Mouse (Mus musculus) heart, embryonic 15.5 days (tissue): ENCODE results near the gene Mphosph9. TPM values are rescaled to one million over a fixed set of nuclear protein-coding genes. Genes with fewer than 3 reads are reported as not detected.
"Not testable (repeated sequence)": the region's sequence is repeated elsewhere in the genome, so short reads cannot be mapped to it uniquely, and the experiment has no call there.

Source experiments
- ATAC-seq: fragments of 200-750 bp; cut with Nextera tagmentation; replicated peaks from 2 replicates; pipeline ENCODE4 v1.8.0; 2017; ENCODE audit warnings: low read depth, moderate TSS enrichment; ENCODE audit not compliant: insufficient number of reproducible peaks, insufficient read depth, low FRiP score
- H3K27ac ChIP-seq: fragments of 300-500 bp; sonication (generic); 2 replicates; pipeline ENCODE4 v1.5.1; 2015; ENCODE audit warnings: mild to moderate bottlenecking, inconsistent platforms
- H3K27me3 ChIP-seq: fragments of 300-500 bp; sonication (generic); 2 replicates; pipeline ENCODE4 v1.6.1; 2015; ENCODE audit warnings: inconsistent platforms
- H3K36me3 ChIP-seq: fragments of 300-500 bp; sonication (generic); 2 replicates; pipeline ENCODE4 v1.6.1; 2015; ENCODE audit warnings: mild to moderate bottlenecking, inconsistent platforms
- H3K4me1 ChIP-seq: fragments of 300-500 bp; sonication (generic); replicated peaks from 2 replicates; pipeline ENCODE4 v1.6.1; 2015; ENCODE audit warnings: inconsistent platforms
- H3K4me2 ChIP-seq: fragments of 300-500 bp; sonication (generic); 2 replicates; pipeline ENCODE4 v1.6.1; 2015; ENCODE audit warnings: inconsistent platforms, mild to moderate bottlenecking, moderate library complexity
- H3K4me3 ChIP-seq: fragments of 300-500 bp; sonication (generic); 2 replicates; pipeline ENCODE4 v1.5.1; 2015; ENCODE audit warnings: mild to moderate bottlenecking, inconsistent platforms
- H3K9ac ChIP-seq: fragments of 300-500 bp; sonication (generic); 2 replicates; pipeline ENCODE4 v1.6.1; 2015; ENCODE audit warnings: mild to moderate bottlenecking, inconsistent platforms
- H3K9me3 ChIP-seq: fragments of 300-500 bp; sonication (generic); replicated peaks from 2 replicates; pipeline ENCODE4 v1.6.1; 2016; ENCODE audit warnings: inconsistent platforms
- WGBS: fragments of 180-500 bp; shearing (Covaris S2); methylation state at CpG from one replicate; pipeline ENCODE4 v1.1.7; 2015; ENCODE audit warnings: mixed read lengths; 5-methylcytosine and 5-hydroxymethylcytosine counted together
- polyA plus RNA-seq: library from polyadenylated mRNA; unstranded; fragments of >200 nt; fragmentation: Nextera tagmentation; extraction: Ambion mirVana; gene quantifications from 2 replicates; pipeline ENCODE4 v1.2.1, GENCODE M21; 2015

The Mphosph9 gene
- polyA plus RNA-seq, 1 experiment from 2014 or later, result 10.2 TPM

DNA sequence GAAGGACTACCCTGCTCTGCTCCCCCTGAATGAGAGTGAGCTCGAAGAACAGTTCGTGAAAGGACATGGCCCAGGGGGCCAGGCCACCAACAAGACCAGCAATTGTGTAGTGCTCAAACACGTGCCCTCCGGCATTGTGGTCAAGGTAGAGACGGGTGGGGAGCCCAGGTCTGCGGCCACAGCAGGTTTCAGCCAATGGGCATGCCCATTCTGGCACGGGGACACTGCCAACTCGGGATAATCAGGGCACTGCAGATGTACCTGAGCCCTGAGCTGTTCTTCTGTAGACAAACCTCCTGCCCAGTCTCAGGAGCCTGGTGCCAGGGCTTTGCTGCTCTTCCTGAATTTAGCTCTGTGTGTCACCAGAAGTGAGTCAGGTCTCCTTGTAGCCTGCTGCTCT lies 11.0 kb upstream of the Mphosph9 start:
- Histone ChIP-seq H3K9ac (no peak overlapping the region), H3K4me3 (no peak overlapping the region)

GRCm38 (mm10) chr5:124337909-124338308 lies 10.1 kb upstream of the Mphosph9 start:
- Histone ChIP-seq H3K27me3 (no peaks in the 10 kb centered on the region), H3K4me2 (no peak overlapping the region), H3K36me3 (peaks cover 4% of the 10 kb centered on the region; the same call in 1 of the 2 replicates), H3K4me1 (peaks cover 44% of the 10 kb centered on the region), H3K4me3 (no peak overlapping the region), H3K9me3 (no peaks in the 10 kb centered on the region), H3K9ac (no peak overlapping the region), H3K27ac (no peak overlapping the region)
- 68% methylated on average over 9 of the region's 9 CpGs for WGBS
- no peak for ATAC-seq

More for the DNA sequence above, 11.0 kb upstream of the Mphosph9 start:
- no peak overlapping the region for H3K4me2 ChIP-seq
- H3K27ac ChIP-seq, result 0 out of 2 replicates have a peak overlapping the region, but pooled peaks have one; percentile 3
- 92% methylated on average over 8 of the region's 8 CpGs for WGBS
- no peak for ATAC-seq
- H3K4me1 ChIP-seq, result peaks cover 39% of the 10 kb centered on the region
- H3K27me3 ChIP-seq, result no peaks in the 10 kb centered on the region
- H3K36me3 ChIP-seq, result peaks cover 4% of the 10 kb centered on the region; the same call in 1 of the 2 replicates
- H3K9me3 ChIP-seq, result no peaks in the 10 kb centered on the region

- WGBS, result 50% methylated on average over 9 of the region's 9 CpGs
- peak overlapping the region; percentile 27 for H3K27ac ChIP-seq
These were observed 9.3 kb upstream of the Mphosph9 start for GRCm38 (mm10) chr5:124337103-124337502.

GRCm38 (mm10) chr5:124334392-124334791 lies 6.6 kb upstream of the Mphosph9 start:
- peaks cover 39% of the 10 kb centered on the region for H3K4me1 ChIP-seq
- no peak overlapping the region for H3K9ac ChIP-seq
- WGBS, result 13% methylated on average over 6 of the region's 6 CpGs
- peak overlapping the region; percentile 24; the same call in 1 of the 2 replicates for H3K4me2 ChIP-seq
- ATAC-seq, result peak; percentile 85
- peak overlapping the region; percentile 86 for H3K27ac ChIP-seq
- no peak overlapping the region for H3K4me3 ChIP-seq
- H3K27me3 ChIP-seq, result no peaks in the 10 kb centered on the region
- H3K9me3 ChIP-seq, result no peaks in the 10 kb centered on the region
- no peaks in the 10 kb centered on the region for H3K36me3 ChIP-seq

More at GRCm38 (mm10) chr5:124337103-124337502, 9.3 kb upstream of the Mphosph9 start:
- Histone ChIP-seq H3K27me3 (no peaks in the 10 kb centered on the region), H3K4me3 (no peak overlapping the region), H3K4me2 (no peak overlapping the region), H3K9me3 (no peaks in the 10 kb centered on the region), H3K9ac (no peak overlapping the region), H3K4me1 (peaks cover 44% of the 10 kb centered on the region), H3K36me3 (peaks cover 4% of the 10 kb centered on the region; the same call in 1 of the 2 replicates)
- no peak for ATAC-seq

GRCm38 (mm10) chr5:124330086-124330485 lies 2.3 kb upstream of the Mphosph9 start:
- Histone ChIP-seq H3K27me3 (no peaks in the 10 kb centered on the region), H3K9me3 (no peaks in the 10 kb centered on the region), H3K36me3 (no peaks in the 10 kb centered on the region), H3K4me2 (no peak overlapping the region), H3K27ac (no peak overlapping the region), H3K4me1 (peaks cover 35% of the 10 kb centered on the region), H3K9ac (no peak overlapping the region), H3K4me3 (no peak overlapping the region)
- no peak for ATAC-seq
- WGBS, result 89% methylated on average over 6 of the region's 6 CpGs

DNA sequence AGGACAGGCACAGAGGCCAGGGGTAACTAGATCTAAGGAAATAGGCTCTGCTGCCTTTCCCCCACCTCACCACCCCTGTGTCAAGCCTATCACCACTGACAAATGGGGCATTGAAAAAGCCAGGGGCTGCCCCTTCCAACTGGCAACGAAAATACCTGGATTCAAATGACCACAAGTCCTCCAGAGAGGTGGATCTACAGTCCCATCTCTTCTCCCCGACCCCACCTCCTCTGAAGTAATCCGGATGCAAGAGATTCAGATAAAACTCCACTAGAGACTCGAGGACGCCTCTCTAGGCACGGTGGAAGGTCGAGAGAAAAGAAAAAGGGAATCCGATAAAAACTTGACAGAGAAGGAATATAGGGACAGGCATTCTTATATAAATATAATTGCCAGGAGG lies 943 bp downstream of the Mphosph9 start:
- 1% methylated on average over 8 of the region's 8 CpGs for WGBS
- Histone ChIP-seq H3K9me3 (no peaks in the 10 kb centered on the region), H3K4me2 (peak overlapping the region; percentile 90), H3K36me3 (0 out of 2 replicates have a peak, but pooled peaks cover 8% of the 10 kb centered on the region), H3K4me3 (peak overlapping the region; percentile 87), H3K9ac (peak overlapping the region; percentile 92), H3K27me3 (no peaks in the 10 kb centered on the region), H3K4me1 (peaks cover 16% of the 10 kb centered on the region), H3K27ac (peak overlapping the region; percentile 98)
- no peak for ATAC-seq

- Histone ChIP-seq H3K9me3 (no peaks in the 10 kb centered on the region), H3K36me3 (peaks cover 51% of the 10 kb centered on the region), H3K27me3 (no peaks in the 10 kb centered on the region), H3K4me3 (no peak overlapping the region), H3K4me2 (no peak overlapping the region), H3K27ac (no peak overlapping the region), H3K9ac (no peak overlapping the region), H3K4me1 (no peaks in the 10 kb centered on the region)
- 80% methylated on average over 7 of the region's 7 CpGs for WGBS
- ATAC-seq, result no peak
These were observed 10.1 kb downstream of the Mphosph9 start for GRCm38 (mm10) chr5:124317648-124318047.

DNA sequence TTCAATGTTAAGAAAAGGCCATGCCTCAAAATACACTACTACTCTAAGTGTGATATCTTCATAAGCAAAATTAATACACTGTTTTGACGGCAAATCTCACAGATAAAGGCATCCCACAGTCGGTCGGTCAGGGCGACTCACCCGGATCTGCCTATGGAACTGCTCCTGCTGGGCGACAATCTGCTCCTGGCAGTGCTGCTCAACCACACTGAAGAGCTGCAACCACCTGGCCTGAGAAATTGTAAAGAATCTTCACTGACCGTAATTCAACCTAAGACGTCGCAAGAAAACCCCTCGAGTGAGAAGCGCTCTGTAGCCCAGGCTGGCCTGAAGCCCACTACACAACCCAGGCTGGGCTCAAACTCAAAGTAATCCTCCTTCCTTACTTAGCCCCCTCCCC lies 11.8 kb downstream of the Mphosph9 start:
- Histone ChIP-seq H3K9ac (no peak overlapping the region), H3K36me3 (peaks cover 56% of the 10 kb centered on the region), H3K27me3 (no peaks in the 10 kb centered on the region), H3K9me3 (no peaks in the 10 kb centered on the region), H3K4me3 (no peak overlapping the region), H3K4me2 (no peak overlapping the region), H3K4me1 (no peaks in the 10 kb centered on the region), H3K27ac (no peak overlapping the region)
- 93% methylated on average over 11 of the region's 11 CpGs for WGBS
- no peak for ATAC-seq

- peaks cover 54% of the 10 kb centered on the region for H3K36me3 ChIP-seq
- H3K27me3 ChIP-seq, result no peaks in the 10 kb centered on the region
- H3K9ac ChIP-seq, result no peak overlapping the region
- H3K4me2 ChIP-seq, result no peak overlapping the region
- no peaks in the 10 kb centered on the region for H3K4me1 ChIP-seq
- no peak for ATAC-seq
- no peaks in the 10 kb centered on the region for H3K9me3 ChIP-seq
- WGBS, result 91% methylated on average over 9 of the region's 9 CpGs
- H3K4me3 ChIP-seq, result no peak overlapping the region
- H3K27ac ChIP-seq, result no peak overlapping the region
These were observed 12.3 kb downstream of the Mphosph9 start for GRCm38 (mm10) chr5:124315498-124315897.

GRCm38 (mm10) chr5:124310091-124310490 lies 17.7 kb downstream of the Mphosph9 start:
- H3K4me2 ChIP-seq, result no peak overlapping the region
- H3K27me3 ChIP-seq, result no peaks in the 10 kb centered on the region
- no peak overlapping the region for H3K4me3 ChIP-seq
- peaks cover 67% of the 10 kb centered on the region for H3K36me3 ChIP-seq
- 91% methylated on average over 11 of the region's 11 CpGs for WGBS
- no peak overlapping the region for H3K27ac ChIP-seq
- ATAC-seq, result no peak
- no peaks in the 10 kb centered on the region for H3K9me3 ChIP-seq
- H3K4me1 ChIP-seq, result no peaks in the 10 kb centered on the region; the same call in 1 of the 2 replicates
- H3K9ac ChIP-seq, result no peak overlapping the region

DNA sequence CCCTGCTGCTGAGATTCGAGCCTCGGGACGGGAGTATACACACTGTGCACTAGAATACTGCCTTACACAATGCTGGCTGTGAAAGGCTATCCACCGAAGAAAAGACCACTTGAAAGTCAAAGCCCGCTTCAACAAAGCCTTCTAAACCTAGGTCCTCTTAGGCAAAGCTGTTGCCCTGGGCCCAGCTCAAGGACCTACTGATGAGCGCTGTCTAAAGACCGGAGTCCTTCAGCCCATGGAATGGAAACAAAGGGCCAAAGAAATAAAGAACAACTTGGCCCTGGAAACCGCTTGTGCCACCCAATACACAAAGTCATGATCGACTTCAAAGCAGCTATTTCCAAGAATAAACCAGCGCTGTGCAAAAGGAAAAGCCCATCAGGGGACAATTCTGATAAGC lies 18.6 kb downstream of the Mphosph9 start:
- no peak overlapping the region for H3K4me2 ChIP-seq
- ATAC-seq, result no peak
- no peaks in the 10 kb centered on the region for H3K9me3 ChIP-seq
- no peak overlapping the region for H3K27ac ChIP-seq
- no peak overlapping the region for H3K4me3 ChIP-seq
- peaks cover 60% of the 10 kb centered on the region for H3K36me3 ChIP-seq
- H3K27me3 ChIP-seq, result no peaks in the 10 kb centered on the region
- no peaks in the 10 kb centered on the region; the same call in 1 of the 2 replicates for H3K4me1 ChIP-seq
- WGBS, result 67% methylated on average over 10 of the region's 10 CpGs
- H3K9ac ChIP-seq, result no peak overlapping the region

DNA sequence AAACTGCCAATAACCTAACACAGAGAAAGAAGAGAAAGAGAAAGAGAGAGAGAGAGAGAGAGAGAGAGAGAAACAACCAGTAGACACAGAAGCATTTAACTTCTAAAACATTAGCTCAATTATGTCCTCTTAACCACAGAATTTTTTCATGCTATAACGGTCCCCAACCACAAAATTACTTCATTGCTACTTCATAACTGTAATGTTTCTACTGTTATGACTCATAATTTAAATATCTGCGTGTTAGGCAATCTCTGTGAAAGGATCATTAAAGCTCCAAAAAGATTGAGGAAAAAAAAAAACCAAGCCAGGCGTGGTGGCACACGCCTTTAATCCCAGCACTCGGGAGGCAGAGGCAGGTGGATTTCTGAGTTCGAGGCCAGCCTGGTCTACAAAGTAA lies 24.9 kb downstream of the Mphosph9 start:
- not testable (repeated sequence) for H3K9me3 ChIP-seq, ATAC-seq, H3K4me3 ChIP-seq, H3K9ac ChIP-seq, H3K27me3 ChIP-seq, H3K27ac ChIP-seq, H3K4me2 ChIP-seq, H3K4me1 ChIP-seq
- peaks cover 50% of the 10 kb centered on the region for H3K36me3 ChIP-seq
- WGBS, result 90% methylated on average over 6 of the region's 6 CpGs
